Mouse (Mus musculus): ENCODE results near the gene Ccer2.

Gene Ccer2

DNA sequence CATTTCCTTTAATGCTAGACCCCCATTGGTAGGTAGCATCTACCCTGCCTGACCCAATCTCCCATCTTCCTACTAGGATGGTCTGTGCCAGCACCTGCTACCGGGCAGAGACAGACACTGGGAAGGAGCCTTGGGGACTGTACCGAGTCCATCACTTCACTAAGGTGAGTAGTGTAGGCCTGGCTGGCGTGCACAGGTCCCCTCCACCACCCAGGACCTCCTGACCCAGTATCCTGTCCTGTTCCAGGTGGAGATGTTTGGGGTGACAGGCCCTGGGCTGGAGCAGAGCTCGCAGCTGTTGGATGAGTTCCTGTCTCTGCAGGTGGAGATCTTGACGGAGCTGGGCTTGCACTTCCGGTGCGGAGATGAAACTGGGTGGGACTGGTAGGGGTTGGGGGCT is 6.0 kb upstream of the Ccer2 start:
- no peak for DNase-seq (ENCODE audit: extremely low spot score, low spot score)

DNA sequence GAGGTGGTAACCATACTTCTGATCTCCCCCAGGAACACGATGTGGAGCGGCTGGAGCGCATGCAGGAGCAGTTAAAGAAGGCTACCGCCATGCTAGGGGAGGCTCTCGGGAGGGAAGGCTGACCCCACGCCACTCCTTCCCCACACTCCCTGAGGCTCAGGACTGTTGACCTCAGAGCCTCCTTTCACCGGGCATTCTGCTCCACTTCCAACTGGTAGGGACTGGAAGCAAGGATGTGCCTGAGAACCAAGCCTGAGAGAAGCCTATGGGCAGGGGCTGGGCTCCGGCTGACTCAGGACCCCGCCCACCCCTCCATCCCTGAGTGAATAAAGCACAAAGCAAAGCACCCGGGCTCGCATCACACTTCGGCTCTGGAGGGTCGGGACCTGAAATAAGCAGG is 2.6 kb downstream of the Ccer2 start:
- DNase-seq (ENCODE audit: extremely low spot score, low spot score): no peak

DNA sequence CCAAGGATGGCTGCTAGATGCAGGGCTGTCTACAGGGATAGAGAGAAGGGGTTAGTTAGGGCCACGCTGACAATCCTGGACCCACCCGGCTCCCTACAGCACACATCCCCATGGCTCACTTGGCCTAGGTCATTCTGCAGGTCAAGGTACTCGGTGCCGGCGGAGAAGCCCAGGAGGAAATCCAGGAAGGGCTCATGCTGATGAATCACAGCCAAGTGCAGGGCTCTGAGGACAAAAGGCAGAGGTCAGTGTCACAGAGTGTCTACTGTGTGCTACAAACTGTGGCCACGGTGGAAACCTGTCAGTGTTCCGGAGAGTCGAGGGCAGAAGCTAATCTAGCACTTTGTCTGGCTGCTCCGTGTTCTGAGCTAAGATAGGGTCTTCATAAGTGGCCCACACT is 5.9 kb downstream of the Ccer2 start:
- DNase-seq (ENCODE audit: extremely low spot score, low spot score): no peak

DNA sequence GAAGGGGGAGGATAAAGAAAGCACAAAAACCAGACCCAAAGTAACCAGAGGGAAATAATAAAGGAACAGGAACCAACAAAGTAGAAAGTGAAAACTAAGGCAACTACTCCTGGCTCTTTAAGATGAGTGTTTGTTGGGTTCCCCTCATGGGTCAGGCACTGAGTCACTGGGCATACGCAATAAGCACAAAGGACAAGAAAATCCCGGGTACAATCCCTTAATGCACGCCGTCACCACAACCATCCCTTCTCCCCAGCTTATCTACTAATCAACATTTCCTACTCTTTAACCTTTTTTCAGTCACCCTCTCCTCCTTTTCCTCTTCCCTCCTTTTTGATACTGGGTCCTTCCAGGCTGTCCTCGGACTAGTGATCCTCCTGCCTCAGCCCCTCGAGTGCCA is 9.2 kb downstream of the Ccer2 start:
- no peak for DNase-seq (ENCODE audit: extremely low spot score, low spot score)

DNA sequence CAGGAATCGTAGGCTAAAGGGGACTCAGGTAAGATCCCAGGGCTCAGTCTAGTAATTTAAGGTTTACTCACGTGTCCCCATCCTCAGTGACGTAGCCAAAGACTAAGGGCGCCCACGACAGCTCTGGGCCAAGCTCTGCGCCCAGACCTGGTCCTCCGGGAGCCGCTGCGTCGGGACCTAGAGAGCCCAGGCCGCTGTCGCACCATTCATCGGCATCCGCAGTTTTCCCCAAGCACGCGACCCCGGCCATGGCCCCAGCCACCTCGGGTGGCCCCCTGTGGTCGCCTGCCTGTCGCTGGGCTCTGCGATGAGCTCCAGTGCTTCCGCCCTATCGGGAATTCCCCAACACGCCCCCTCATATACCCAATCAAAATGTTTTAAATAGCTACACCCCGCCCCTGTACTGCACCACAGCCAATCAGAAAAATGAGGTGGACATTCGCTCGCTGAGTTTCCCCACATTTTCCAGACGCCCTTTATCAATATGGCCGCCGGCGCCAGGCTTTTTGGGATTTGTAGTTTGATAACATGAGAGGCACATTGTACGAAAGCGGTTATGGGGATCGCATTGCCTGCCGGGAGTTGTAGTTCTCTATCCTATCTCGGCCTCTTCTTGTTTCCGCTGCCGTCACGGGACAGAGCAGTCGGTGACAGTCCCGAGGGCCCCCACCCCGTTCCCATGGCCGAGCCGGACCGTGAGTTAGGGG is 10.4 kb downstream of the Ccer2 start, which contains the start of gene Sirt2:
TSS of gene Sirt2 (plus strand) at position 563 of the 707 bp plus-strand sequence.
- DNase-seq (ENCODE audit: extremely low spot score, low spot score): peak; percentile 96

DNA sequence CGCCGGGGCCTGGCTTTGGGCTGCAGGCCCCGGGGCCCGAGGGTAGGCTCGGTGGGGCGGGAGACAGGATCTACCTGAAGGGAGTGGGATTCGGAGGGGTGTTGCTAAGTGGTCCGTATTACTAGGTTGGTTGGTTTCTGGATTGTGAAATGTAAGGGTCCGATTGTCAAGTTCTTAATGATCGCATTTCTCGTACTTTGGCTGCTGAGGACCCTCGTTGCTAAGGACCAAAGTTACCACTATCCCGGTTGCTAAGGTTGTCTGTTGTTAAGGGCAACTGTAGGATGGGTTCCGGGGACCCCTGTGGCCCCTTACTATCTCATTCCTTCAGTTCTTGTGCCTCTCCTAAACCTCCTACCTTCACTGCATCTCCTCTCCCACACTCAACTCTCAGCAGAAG is 10.9 kb downstream of the Ccer2 start:
- no peak for DNase-seq (ENCODE audit: extremely low spot score, low spot score)

DNA sequence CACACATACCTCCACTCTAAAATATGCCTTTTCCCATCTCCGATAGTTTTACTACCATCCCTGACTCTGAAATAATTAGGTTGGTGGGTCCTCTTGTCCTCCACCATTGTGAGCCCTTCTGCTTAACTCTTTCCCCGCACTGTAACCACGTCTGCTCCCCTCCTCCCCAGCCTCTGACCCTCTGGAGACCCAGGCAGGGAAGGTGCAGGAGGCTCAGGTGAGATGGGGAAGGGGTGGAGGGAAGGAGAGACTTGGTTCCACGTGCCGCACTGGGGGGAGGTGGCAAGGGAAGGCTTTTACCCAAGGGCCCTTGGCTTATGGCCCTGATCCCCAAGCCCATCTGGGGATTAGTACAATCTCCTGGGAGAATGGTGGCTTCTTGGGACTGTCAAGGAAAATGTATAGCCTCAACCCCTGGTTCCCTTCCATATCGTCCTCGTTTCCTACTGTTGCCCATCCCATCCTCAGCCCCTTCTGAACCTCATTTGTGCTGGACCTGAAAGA is 11.5 kb downstream of the Ccer2 start, which contains the start of gene Nfkbib:
TSS of gene Nfkbib (minus strand) at position 51 of the 504 bp plus-strand sequence.
- DNase-seq (ENCODE audit: extremely low spot score, low spot score): no peak

DNA sequence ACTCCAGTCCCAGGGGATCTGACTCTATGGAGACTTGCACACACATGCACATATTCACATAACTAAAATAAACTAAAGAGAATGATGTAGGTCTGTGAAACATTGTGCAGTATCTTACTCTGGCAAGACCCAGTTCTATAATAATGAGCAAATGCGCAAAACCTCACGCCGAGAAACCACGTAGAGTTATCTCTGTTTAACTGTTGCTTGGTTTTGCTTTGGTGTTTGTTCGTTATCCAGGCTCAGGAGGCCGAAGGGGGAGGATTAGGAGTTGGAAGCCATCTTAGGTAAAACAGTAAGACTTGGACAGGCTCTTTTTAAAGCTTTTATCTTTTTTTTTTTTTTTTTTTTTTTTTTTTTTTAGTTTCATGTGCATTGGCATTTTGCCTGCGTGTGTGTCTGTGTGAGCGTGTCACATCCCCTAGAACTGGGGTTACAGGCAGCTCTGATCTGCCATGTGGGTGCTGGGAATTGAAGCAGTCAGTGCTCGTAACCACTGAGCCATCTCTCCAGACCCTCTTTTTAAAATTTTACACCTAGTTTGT is 13.5 kb downstream of the Ccer2 start:
- DNase-seq (ENCODE audit: extremely low spot score, low spot score): no peak

DNA sequence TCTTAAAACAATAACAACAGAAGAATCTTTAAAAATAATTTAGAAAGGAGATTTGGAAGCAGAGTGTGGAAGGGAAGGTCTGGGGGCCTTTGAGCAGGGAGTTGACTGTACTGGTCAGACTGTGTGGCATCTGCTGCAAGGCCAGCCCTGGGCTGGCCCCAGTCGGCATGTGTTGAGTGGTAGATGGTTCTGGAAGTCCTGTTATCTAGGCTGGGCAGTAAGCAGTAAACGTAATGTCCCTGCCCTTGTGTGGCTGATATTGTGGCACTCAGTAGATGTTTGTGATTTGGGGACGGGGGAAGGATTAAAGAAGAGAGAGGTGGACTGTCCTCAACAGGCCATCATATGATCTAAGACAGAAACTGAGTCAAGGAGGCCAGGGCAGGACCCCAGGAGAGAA is 14.3 kb downstream of the Ccer2 start:
- DNase-seq (ENCODE audit: extremely low spot score, low spot score): no peak

DNA sequence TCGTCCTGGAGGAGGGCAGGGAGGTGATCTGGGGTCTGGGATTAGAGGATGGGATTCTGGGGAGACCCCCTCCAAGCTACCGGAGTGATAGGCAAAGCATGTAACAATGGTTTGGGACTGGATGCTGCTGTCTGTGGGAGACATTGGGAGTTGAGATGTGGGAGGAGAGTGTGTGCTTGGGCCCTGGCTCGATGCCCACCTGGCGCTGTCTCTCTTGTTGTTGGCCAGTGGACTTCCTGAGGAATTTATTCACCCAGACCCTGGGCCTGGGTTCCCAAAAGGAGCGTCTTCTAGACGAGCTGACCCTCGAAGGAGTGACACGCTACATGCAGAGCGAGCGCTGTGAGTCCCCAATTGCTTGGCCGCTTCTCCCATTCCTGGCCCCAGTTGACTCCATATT is 15.9 kb downstream of the Ccer2 start:
- DNase-seq (ENCODE audit: extremely low spot score, low spot score): no peak

DNA sequence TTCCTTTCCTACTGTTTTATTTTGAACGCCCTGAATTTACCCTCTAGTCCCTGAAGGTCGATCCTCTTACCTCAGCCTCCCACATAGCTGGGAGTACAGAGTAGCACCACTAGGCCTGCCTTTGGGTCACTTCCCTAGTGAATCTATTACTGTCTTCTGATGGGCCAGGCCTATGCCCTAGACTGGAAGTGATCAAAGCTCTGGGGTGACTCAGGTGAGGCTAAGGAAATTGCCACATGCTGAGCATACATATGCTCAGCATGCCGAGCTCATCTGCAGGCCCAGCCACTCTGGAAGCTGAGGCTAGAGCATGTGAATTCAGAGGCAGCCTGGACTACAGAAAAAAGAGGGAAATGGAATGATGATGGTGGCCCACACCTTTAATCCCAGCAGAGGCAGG is 17.2 kb downstream of the Ccer2 start:
- no peak for DNase-seq (ENCODE audit: extremely low spot score, low spot score)

DNA sequence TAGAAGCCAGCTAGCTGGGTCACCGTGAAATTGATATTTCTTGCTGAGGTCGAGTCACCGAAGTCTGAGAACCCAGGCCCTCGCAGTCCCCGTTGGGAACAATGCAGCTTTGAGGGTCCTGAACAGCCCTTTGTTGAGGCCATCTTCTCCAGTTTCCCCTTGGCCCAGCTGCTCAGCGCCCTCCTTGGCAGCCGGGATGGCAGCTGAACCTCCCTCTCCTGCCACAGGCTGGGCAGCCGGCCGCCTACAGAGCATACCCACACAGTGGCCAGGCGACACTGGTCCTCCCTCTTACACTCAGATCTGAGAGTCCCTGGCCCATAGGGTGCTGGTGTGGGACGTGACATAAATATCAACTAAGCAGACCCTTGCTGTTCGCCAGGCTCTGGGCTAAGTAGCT is 18.2 kb downstream of the Ccer2 start:
- no peak for DNase-seq (ENCODE audit: extremely low spot score, low spot score)

DNA sequence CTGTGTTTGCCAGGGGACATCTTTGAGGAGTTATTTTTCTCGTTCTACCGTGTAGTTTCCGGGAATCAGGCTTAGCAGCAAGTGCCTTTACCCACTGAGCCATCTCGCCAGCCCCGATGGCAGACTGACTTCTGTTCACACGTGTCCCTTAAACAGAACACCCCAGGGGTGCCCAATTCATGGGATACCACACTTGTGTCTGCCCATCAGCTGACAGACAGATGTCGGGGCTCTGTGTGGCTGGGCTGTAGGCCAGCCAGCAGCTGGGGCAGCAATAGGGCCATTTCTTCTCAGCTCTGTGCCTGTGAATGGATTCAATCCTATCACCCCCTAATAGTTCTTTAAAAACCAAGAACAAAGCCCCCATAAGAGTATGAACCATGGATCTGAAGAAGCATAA is 19.2 kb downstream of the Ccer2 start:
- no peak for DNase-seq (ENCODE audit: extremely low spot score, low spot score)

DNA sequence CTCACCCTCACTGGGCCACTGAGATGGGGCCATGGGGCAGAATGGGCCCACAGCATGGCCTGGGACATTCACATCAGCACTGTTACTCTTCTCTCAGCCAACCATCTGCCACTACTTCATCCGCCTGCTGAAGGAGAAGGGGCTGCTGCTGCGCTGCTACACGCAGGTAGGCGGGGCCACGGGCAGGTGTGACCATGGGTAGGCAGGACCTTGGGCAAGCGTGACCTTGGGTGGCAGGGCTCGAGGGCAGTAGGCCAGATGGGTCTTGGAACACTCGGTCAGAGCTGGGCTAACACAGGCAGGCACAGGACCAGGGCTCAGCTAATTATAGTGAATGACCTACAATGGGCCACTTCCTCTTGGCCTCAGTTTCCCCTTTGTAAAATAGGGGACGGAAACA is 22.9 kb downstream of the Ccer2 start:
- no peak for DNase-seq (ENCODE audit: extremely low spot score, low spot score)

DNA sequence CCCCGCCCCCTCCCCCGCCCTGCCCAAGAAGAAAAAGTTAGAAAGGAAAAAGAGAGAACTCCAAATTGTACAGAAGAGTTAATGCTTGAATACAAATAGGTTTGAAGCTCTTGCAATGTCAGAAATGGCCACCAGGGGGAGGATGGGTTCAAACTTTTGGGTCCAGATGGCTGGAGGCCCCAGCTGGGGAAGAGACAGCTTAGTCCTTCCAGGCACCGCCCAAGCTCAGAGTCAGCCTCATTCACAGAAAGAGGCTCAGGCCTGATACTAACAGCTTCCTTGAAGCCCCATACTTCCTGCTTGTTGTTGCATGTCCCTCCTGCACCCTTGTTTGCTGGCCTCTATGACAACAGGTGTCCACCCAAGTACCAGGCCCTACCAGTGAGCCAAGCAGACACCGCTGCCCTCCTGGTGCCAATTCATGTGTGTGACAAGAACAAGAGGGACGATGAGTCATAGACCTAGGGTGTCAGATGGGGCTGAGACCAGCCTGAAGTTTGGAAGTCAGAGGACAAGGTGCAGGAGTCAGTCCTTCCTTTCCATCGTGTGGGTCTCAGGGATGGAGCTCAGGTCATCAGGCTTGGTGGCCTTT is 24.2 kb downstream of the Ccer2 start:
- DNase-seq (ENCODE audit: extremely low spot score, low spot score): peak; percentile 86

DNA sequence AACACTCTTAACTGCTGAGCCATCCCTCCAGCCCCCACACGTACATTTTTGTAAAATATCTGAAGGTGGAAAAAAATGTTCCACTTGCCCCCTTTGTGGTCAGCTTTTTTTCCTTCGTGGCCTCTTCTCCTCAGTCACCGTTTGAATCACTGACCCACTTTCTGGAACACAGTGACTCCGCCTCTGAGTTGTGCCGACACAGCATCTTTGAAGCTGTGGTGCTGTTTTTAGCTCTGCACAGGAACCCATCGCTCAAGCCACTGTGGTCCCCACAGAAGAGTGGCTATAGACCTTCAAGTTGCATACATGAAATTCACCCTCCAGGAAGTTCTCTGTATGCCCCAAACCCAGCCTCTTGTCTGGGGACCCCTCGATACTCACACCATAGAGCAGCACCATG is 24.9 kb downstream of the Ccer2 start:
- DNase-seq (ENCODE audit: extremely low spot score, low spot score): no peak

DNA sequence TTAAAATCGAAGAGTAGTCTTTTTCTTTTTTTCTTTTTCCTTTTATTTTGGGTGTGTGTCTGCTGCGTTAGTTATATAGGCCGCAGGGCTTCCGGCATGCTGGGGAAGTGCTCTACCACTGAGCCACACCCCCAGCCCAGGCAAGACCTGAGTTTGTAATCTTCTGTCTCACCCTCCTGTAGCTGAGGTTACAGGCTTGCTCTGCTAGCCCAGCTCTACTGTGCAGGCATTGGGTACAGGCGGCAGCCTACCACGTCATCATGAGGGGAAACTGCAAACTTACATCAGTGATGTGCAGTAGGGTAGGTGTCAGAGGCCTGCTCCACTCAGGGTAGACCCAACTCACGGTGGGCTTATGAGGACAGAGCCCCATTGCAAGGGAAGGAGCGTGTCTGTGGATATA is 25.3 kb downstream of the Ccer2 start:
- DNase-seq (ENCODE audit: extremely low spot score, low spot score): no peak

DNA sequence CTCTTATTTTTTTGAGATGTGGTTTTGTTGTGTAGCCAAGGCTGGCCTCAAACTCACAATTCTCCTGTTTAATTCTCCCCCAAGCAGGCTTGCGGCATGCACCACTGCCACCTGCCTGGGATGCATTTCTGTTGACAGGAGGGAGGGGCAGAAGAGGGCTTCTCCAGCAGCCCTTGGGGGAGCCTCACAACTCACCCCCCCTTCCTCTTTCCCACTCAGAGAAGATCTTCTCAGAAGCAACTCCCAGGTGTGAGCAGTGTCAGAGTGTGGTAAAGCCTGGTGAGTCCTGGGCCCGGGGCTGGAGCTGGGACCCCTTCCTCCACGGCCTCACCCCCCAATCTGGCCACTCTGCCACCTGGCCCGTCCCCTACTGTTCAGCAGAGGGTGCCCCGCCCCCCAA is 29.2 kb downstream of the Ccer2 start:
- no peak for DNase-seq (ENCODE audit: extremely low spot score, low spot score)

DNA sequence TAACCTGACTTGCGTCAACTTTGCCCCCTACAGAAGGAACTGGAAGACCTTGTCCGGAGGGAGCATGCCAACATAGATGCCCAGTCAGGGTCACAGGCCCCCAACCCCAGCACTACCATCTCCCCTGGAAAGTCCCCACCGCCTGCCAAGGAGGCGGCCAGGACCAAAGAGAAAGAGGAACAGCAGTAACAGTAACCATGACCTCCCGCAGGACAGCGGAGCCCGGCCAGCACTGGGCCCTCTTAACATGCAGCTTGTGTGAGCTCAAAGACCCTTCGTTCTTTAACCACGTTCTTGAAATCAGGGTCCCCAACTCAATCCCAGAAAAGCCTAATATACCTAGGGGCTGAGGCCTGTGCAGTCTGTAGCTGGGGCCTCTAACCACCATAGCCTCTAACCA is 31.9 kb downstream of the Ccer2 start:
- DNase-seq (ENCODE audit: extremely low spot score, low spot score): no peak

DNA sequence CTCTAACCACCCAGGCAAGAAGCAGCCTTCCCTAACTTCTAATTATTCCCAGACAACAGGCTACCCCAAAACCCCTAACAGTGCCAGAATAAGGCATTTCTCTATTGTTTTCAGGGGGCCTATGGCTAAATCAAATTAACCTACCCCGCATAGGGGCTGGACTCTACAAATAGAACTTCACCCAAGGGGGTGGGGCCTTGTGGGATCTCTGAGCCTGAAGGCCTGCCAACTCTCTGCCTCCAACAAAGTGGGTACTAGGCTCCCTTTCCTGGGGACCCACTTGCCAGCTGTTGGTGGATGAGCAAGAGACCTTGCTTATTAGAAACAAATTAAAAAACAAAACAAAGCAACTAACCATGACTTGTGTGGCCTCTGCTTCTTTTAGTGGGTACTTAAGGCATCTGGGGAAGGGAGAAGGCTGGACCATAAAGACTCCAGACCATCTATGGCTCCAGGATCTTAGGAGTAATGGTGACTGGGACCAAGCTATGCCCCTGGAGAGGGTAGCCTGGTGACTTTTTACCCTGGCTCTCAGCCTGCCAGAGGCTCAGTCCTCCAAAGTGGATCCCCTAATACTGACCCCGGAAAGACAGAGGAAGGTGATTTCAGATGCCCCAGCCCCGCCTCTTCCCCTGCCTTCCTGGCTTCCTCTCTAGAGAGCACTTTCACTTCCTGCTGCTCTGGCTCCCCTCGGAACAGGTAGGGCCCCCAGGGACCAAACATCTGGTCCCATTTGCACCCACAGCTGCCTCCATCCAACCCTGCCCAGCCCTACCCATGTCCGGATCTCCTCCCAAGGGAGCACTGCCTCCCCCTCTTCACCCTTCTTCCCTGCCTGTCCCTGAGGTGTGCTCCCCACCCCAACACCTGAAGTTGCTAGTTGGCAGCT is 32.6 kb downstream of the Ccer2 start, which contains the start of gene Rinl:
TSS of gene Rinl (plus strand) at position 663 of the 889 bp plus-strand sequence.
- no peak for DNase-seq (ENCODE audit: extremely low spot score, low spot score)

DNA sequence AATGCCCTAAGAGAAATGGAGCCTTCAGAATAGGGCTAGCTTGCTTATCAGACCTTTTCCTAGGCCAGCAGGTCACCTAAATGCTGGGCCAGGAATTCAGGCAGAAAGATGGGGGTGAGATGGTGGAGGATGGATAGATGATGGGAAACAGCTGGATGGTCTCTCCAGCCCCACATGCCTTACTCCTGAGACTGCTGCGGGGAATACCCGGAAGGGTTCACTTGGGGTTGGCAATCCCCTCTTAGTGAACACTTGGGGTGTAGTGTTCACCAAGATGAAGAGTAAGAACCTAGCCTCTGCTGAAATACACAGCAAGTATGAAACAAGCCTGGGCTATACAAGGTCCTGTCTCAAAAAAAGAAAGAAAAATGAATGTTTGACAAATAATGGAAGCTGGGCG is 33.3 kb downstream of the Ccer2 start:
- no peak for DNase-seq (ENCODE audit: extremely low spot score, low spot score)
